Mouse (Mus musculus): Measurements from ENCODE around the gene Cela2a. TPM values are rescaled to one million over a fixed set of nuclear protein-coding genes. Genes with fewer than 3 reads are reported as not detected.
"Not testable (repeated sequence)": the region's sequence is repeated elsewhere in the genome, so short reads cannot be mapped to it uniquely, and the experiment has no call there.

Cela2a gene
- polyA plus RNA-seq, 1 experiment from 2014 or later: 35.6 TPM

- ATAC-seq: no peak
- no peak overlapping the region for H3K4me2 ChIP-seq (replicated peaks; ENCODE audit: low read depth)
- peak; percentile 40 for TF ChIP-seq CTCF (IDR thresholded peaks at IDR 0.05; ENCODE audit: low read depth)
- H3K36me3 ChIP-seq (ENCODE audit: control insufficient read depth, insufficient read depth): peaks cover 60% of the 10 kb centered on the region
- H3K9me3 ChIP-seq (ENCODE audit: control insufficient read depth): no peaks in the 10 kb centered on the region
- no peak overlapping the region for H3K4me3 ChIP-seq (ENCODE audit: low read depth, low read length)
- no peaks in the 10 kb centered on the region for H3K4me1 ChIP-seq (replicated peaks; ENCODE audit: control insufficient read depth, insufficient read depth, low read length)
- 76% methylated on average over 5 of the region's 5 CpGs for WGBS
- no peak overlapping the region for H3K9ac ChIP-seq (ENCODE audit: low read depth, low read length)
- no peaks in the 10 kb centered on the region for H3K27me3 ChIP-seq (replicated peaks; ENCODE audit: control insufficient read depth, insufficient read depth, low read length)
- no peak overlapping the region for H3K27ac ChIP-seq (ENCODE audit: low read depth, low read length)
Observed at GRCm38 (mm10) chr4:141784835-141785234, 41.1 kb downstream of the Cela2a start.

GRCm38 (mm10) chr4:141781201-141781985, 44.6 kb downstream of the Cela2a start:
- TF ChIP-seq CTCF (IDR thresholded peaks at IDR 0.05; ENCODE audit: low read depth): no peak
- ATAC-seq: no peak
- no peak overlapping the region for H3K4me2 ChIP-seq (replicated peaks; ENCODE audit: low read depth)
- H3K36me3 ChIP-seq (ENCODE audit: control insufficient read depth, insufficient read depth): peaks cover 84% of the 10 kb centered on the region
- no peaks in the 10 kb centered on the region for H3K4me1 ChIP-seq (replicated peaks; ENCODE audit: control insufficient read depth, insufficient read depth, low read length)
- H3K9me3 ChIP-seq (ENCODE audit: control insufficient read depth): no peaks in the 10 kb centered on the region
- H3K27ac ChIP-seq (ENCODE audit: low read depth, low read length): no peak overlapping the region
- H3K4me3 ChIP-seq (ENCODE audit: low read depth, low read length): no peak overlapping the region
- whole genome bisulfite sequencing: 94% methylated on average over 8 of the region's 8 CpGs
- no peaks in the 10 kb centered on the region for H3K27me3 ChIP-seq (replicated peaks; ENCODE audit: control insufficient read depth, insufficient read depth, low read length)
- no peak overlapping the region for H3K9ac ChIP-seq (ENCODE audit: low read depth, low read length)

GRCm38 (mm10) chr4:141779828-141780227, 46.1 kb downstream of the Cela2a start:
- H3K9me3 ChIP-seq (ENCODE audit: control insufficient read depth): no peaks in the 10 kb centered on the region
- no peaks in the 10 kb centered on the region for H3K4me1 ChIP-seq (replicated peaks; ENCODE audit: control insufficient read depth, insufficient read depth, low read length)
- H3K27me3 ChIP-seq (replicated peaks; ENCODE audit: control insufficient read depth, insufficient read depth, low read length): no peaks in the 10 kb centered on the region
- 92% methylated on average over 8 of the region's 8 CpGs for WGBS
- ATAC-seq: no peak
- H3K36me3 ChIP-seq (ENCODE audit: control insufficient read depth, insufficient read depth): peaks cover 89% of the 10 kb centered on the region
- no peak overlapping the region for H3K27ac ChIP-seq (ENCODE audit: low read depth, low read length)
- no peak overlapping the region for H3K4me3 ChIP-seq (ENCODE audit: low read depth, low read length)
- no peak for TF ChIP-seq CTCF (IDR thresholded peaks at IDR 0.05; ENCODE audit: low read depth)
- H3K4me2 ChIP-seq (replicated peaks; ENCODE audit: low read depth): no peak overlapping the region
- H3K9ac ChIP-seq (ENCODE audit: low read depth, low read length): no peak overlapping the region

GRCm38 (mm10) chr4:141773019-141773418, 52.9 kb downstream of the Cela2a start:
- peak; percentile 38; the same call in 1 of the 2 replicates for TF ChIP-seq CTCF (IDR thresholded peaks at IDR 0.05; ENCODE audit: low read depth)
- not testable (repeated sequence) for H3K4me2 ChIP-seq (replicated peaks; ENCODE audit: low read depth); H3K27ac ChIP-seq (ENCODE audit: low read depth, low read length); H3K9me3 ChIP-seq (ENCODE audit: control insufficient read depth); H3K9ac ChIP-seq (ENCODE audit: low read depth, low read length); H3K4me3 ChIP-seq (ENCODE audit: low read depth, low read length); ATAC-seq; H3K4me1 ChIP-seq (replicated peaks; ENCODE audit: control insufficient read depth, insufficient read depth, low read length); H3K27me3 ChIP-seq (replicated peaks; ENCODE audit: control insufficient read depth, insufficient read depth, low read length)
- 87% methylated on average over 4 of the region's 4 CpGs for WGBS
- H3K36me3 ChIP-seq (ENCODE audit: control insufficient read depth, insufficient read depth): peaks cover 79% of the 10 kb centered on the region

- no peak for ATAC-seq
- H3K27ac ChIP-seq (ENCODE audit: low read depth, low read length): no peak overlapping the region
- H3K4me1 ChIP-seq (replicated peaks; ENCODE audit: control insufficient read depth, insufficient read depth, low read length): no peaks in the 10 kb centered on the region
- no peak for TF ChIP-seq CTCF (IDR thresholded peaks at IDR 0.05; ENCODE audit: low read depth)
- no peaks in the 10 kb centered on the region for H3K9me3 ChIP-seq (ENCODE audit: control insufficient read depth)
- no peaks in the 10 kb centered on the region for H3K27me3 ChIP-seq (replicated peaks; ENCODE audit: control insufficient read depth, insufficient read depth, low read length)
- 94% methylated on average over 8 of the region's 8 CpGs for WGBS
- H3K4me2 ChIP-seq (replicated peaks; ENCODE audit: low read depth): no peak overlapping the region
- no peak overlapping the region for H3K4me3 ChIP-seq (ENCODE audit: low read depth, low read length)
- no peak overlapping the region for H3K9ac ChIP-seq (ENCODE audit: low read depth, low read length)
- H3K36me3 ChIP-seq (ENCODE audit: control insufficient read depth, insufficient read depth): peaks cover 73% of the 10 kb centered on the region
Observed at GRCm38 (mm10) chr4:141771823-141772222, 54.1 kb downstream of the Cela2a start.

GRCm38 (mm10) chr4:141769501-141770160, 56.3 kb downstream of the Cela2a start:
- Histone ChIP-seq H3K36me3 (ENCODE audit: control insufficient read depth, insufficient read depth) (peaks cover 67% of the 10 kb centered on the region), H3K4me2 (replicated peaks; ENCODE audit: low read depth) (no peak overlapping the region), H3K9me3 (ENCODE audit: control insufficient read depth) (no peaks in the 10 kb centered on the region), H3K27ac (ENCODE audit: low read depth, low read length) (no peak overlapping the region; the same call in 1 of the 2 replicates), H3K4me3 (ENCODE audit: low read depth, low read length) (no peak overlapping the region), H3K27me3 (replicated peaks; ENCODE audit: control insufficient read depth, insufficient read depth, low read length) (no peaks in the 10 kb centered on the region), H3K4me1 (replicated peaks; ENCODE audit: control insufficient read depth, insufficient read depth, low read length) (no peaks in the 10 kb centered on the region), H3K9ac (ENCODE audit: low read depth, low read length) (no peak overlapping the region)
- no peak for ATAC-seq
- WGBS: 75% methylated on average over 8 of the region's 8 CpGs
- TF ChIP-seq CTCF (IDR thresholded peaks at IDR 0.05; ENCODE audit: low read depth): no peak

Measured in intestine, postnatal 0 days (tissue).